Mouse (Mus musculus): ENCODE data around the gene Anxa3.

- TF ChIP-seq EP300 (IDR thresholded peaks at IDR 0.05; ENCODE audit: low read depth in 1 of 2, low read length in 2 of 2) (no peak), NELFE (IDR thresholded peaks at IDR 0.05; ENCODE audit: low read depth, low read length) (no peak), MAX (IDR thresholded peaks at IDR 0.05; ENCODE audit: low read length) (no peak), TCF12 (IDR thresholded peaks at IDR 0.05; ENCODE audit: low read depth, low read length) (no peak), CHD1 (IDR thresholded peaks at IDR 0.05; ENCODE audit: low read depth, low read length) (no peak), POLR2A (IDR thresholded peaks at IDR 0.05; ENCODE audit: control insufficient read depth in 1 of 2, insufficient read depth in 1 of 2, low read depth in 1 of 2, low read length in 2 of 2, poor library complexity in 1 of 2) (no peak), CTCF (IDR thresholded peaks at IDR 0.05 in 2 of 3, conservative IDR thresholded peaks at IDR 0.05 in 1 of 3; ENCODE audit: control insufficient read depth in 1 of 3, insufficient read depth in 1 of 3, low read depth in 2 of 3, low read length in 3 of 3, poor library complexity in 1 of 3, severe bottlenecking in 1 of 3) (no peak), HCFC1 (IDR thresholded peaks at IDR 0.05; ENCODE audit: low read depth, low read length) (no peak), TAL1 (IDR thresholded peaks at IDR 0.05; ENCODE audit: low read length) (no peak), POLR2AphosphoS5 (IDR thresholded peaks at IDR 0.05; ENCODE audit: borderline replicate concordance, low read depth, low read length) (no peak), ELF1 (IDR thresholded peaks at IDR 0.05; ENCODE audit: low read depth, low read length) (no peak), MYB (IDR thresholded peaks at IDR 0.05; ENCODE audit: low read depth, low read length) (no peak)
Measured at GRCm38 (mm10) chr5:96792422-96792821, 717 bp upstream of the Anxa3 start.
